Mouse (Mus musculus) embryonic facial prominence, embryonic 11.5 days (tissue): ENCODE measurements around the gene Ssrp1. TPM values are rescaled to one million over a fixed set of nuclear protein-coding genes. Genes with fewer than 3 reads are reported as not detected.

ENCODE experiments used
- ATAC-seq: fragments of 200-750 bp; cut with Nextera tagmentation; replicated peaks from 2 replicates; pipeline ENCODE4 v1.8.0; 2017; ENCODE audit warnings: low read depth; ENCODE audit not compliant: insufficient number of reproducible peaks, low FRiP score, low TSS enrichment
- DNase-seq: peaks from one replicate; pipeline ENCODE4 v3.0.0-alpha.2; 2015; ENCODE audit warnings: low spot score
- H3K27ac ChIP-seq: fragments of 300-500 bp; sonication (generic); replicated peaks from 2 replicates; pipeline ENCODE4 v1.5.1; 2014; ENCODE audit warnings: mild to moderate bottlenecking, low read depth, low read length, control low read depth
- H3K27me3 ChIP-seq: fragments of 300-500 bp; sonication (generic); 2 replicates; pipeline ENCODE4 v1.6.1; 2014; ENCODE audit warnings: mild to moderate bottlenecking, low read length, moderate library complexity, mixed read lengths; ENCODE audit not compliant: control insufficient read depth, insufficient read depth
- H3K36me3 ChIP-seq: fragments of 300-500 bp; sonication (generic); replicated peaks from 2 replicates; pipeline ENCODE4 v1.6.1; 2014; ENCODE audit warnings: low read depth, mild to moderate bottlenecking, low read length, moderate library complexity, mixed read lengths; ENCODE audit not compliant: control insufficient read depth, insufficient read depth
- H3K4me1 ChIP-seq: fragments of 300-500 bp; sonication (generic); 2 replicates; pipeline ENCODE4 v1.6.1; 2014; ENCODE audit warnings: low read length, mixed read lengths; ENCODE audit not compliant: control insufficient read depth, insufficient read depth
- H3K4me2 ChIP-seq: fragments of 300-500 bp; sonication (generic); 2 replicates; pipeline ENCODE4 v1.6.1; 2014; ENCODE audit warnings: low read depth, mild to moderate bottlenecking, control low read depth, low read length, moderate library complexity
- H3K4me3 ChIP-seq: fragments of 300-500 bp; sonication (generic); 2 replicates; pipeline ENCODE4 v1.5.1; 2014; ENCODE audit warnings: low read depth, low read length, control low read depth
- H3K9ac ChIP-seq: fragments of 300-500 bp; sonication (generic); replicated peaks from 2 replicates; pipeline ENCODE4 v1.6.1; 2014; ENCODE audit warnings: mild to moderate bottlenecking, control low read depth, low read length
- H3K9me3 ChIP-seq: fragments of 300-500 bp; sonication (generic); replicated peaks from 2 replicates; pipeline ENCODE4 v1.6.1; 2016; ENCODE audit warnings: mild to moderate bottlenecking, low read length, inconsistent platforms, mixed read lengths; ENCODE audit not compliant: control insufficient read depth
- WGBS: fragments of 180-500 bp; shearing (Covaris S2); extraction: QIAGEN DNeasy Blood & Tissue Kit; methylation state at CpG from one replicate; pipeline ENCODE4 v1.1.7; 2014; 5-methylcytosine and 5-hydroxymethylcytosine counted together
- polyA plus RNA-seq: library from polyadenylated mRNA; unstranded; fragments of >200 nt; fragmentation: Nextera tagmentation; extraction: Ambion mirVana; gene quantifications from 2 replicates; pipeline ENCODE4 v1.2.1, GENCODE M21; 2014

Ssrp1 gene
- polyA plus RNA-seq, 1 experiment from 2014 or later, result 409 TPM

- H3K9ac ChIP-seq, result no peak overlapping the region
These were observed 9.2 kb downstream of the Ssrp1 start for GRCm38 (mm10) chr2:85046222-85046621.

GRCm38 (mm10) chr2:85047081-85047480, 10.0 kb downstream of the Ssrp1 start:
- Histone ChIP-seq H3K4me3 (peak overlapping the region; percentile 68), H3K4me1 (peaks cover 6% of the 10 kb centered on the region), H3K27me3 (no peaks in the 10 kb centered on the region), H3K9me3 (no peaks in the 10 kb centered on the region), H3K9ac (0 out of 2 replicates have a peak overlapping the region, but pooled peaks have one; percentile 1), H3K4me2 (peak overlapping the region; percentile 38), H3K27ac (no peak overlapping the region), H3K36me3 (peaks cover 19% of the 10 kb centered on the region)
- ATAC-seq (no peak), DNase-seq (no peak)
- WGBS, result 54% methylated on average over 10 of the region's 10 CpGs

More at GRCm38 (mm10) chr2:85046222-85046621, 9.2 kb downstream of the Ssrp1 start:
- 84% methylated on average over 8 of the region's 8 CpGs for WGBS
- DNase-seq (no peak), ATAC-seq (no peak)
- Histone ChIP-seq H3K4me3 (no peak overlapping the region), H3K27me3 (no peaks in the 10 kb centered on the region), H3K36me3 (peaks cover 21% of the 10 kb centered on the region), H3K9me3 (no peaks in the 10 kb centered on the region), H3K4me1 (peaks cover 6% of the 10 kb centered on the region), H3K4me2 (no peak overlapping the region), H3K27ac (no peak overlapping the region)

- peaks cover 6% of the 10 kb centered on the region for H3K4me1 ChIP-seq
These were observed 10.6 kb downstream of the Ssrp1 start, which contains the start of gene Tnks1bp1 for GRCm38 (mm10) chr2:85047596-85048167. TSS of gene Tnks1bp1 (plus strand) at chr2:85048022.

GRCm38 (mm10) chr2:85048168-85048751, 11.2 kb downstream of the Ssrp1 start:
- Histone ChIP-seq H3K4me2 (peak overlapping the region; percentile 69), H3K4me3 (peak overlapping the region; percentile 68), H3K36me3 (peaks cover 18% of the 10 kb centered on the region), H3K4me1 (peaks cover 6% of the 10 kb centered on the region), H3K9ac (peak overlapping the region; percentile 67), H3K9me3 (no peaks in the 10 kb centered on the region), H3K27ac (peak overlapping the region; percentile 90), H3K27me3 (no peaks in the 10 kb centered on the region)
- peak; percentile 68 for ATAC-seq
- WGBS, result under 1% methylated on average over 25 of the region's 44 CpGs
- peak; percentile 65 for DNase-seq

More at GRCm38 (mm10) chr2:85047596-85048167, 10.6 kb downstream of the Ssrp1 start, which contains the start of gene Tnks1bp1:
- H3K4me2 ChIP-seq, result peak within 1 kb of the TSS; percentile 69
- no peaks in the 10 kb centered on the region for H3K9me3 ChIP-seq
- H3K9ac ChIP-seq, result peak within 1 kb of the TSS; percentile 67
- ATAC-seq (peak; percentile 73), DNase-seq (peak; percentile 95)
- H3K27me3 ChIP-seq, result no peaks in the 10 kb centered on the region
- peak within 1 kb of the TSS; percentile 68 for H3K4me3 ChIP-seq
- peak within 1 kb of the TSS; percentile 90 for H3K27ac ChIP-seq
- under 1% methylated on average over 41 of the region's 42 CpGs for WGBS
- peaks cover 18% of the 10 kb centered on the region for H3K36me3 ChIP-seq

- H3K36me3 ChIP-seq, result peaks cover 15% of the 10 kb centered on the region
These were observed 12.2 kb downstream of the Ssrp1 start for GRCm38 (mm10) chr2:85049277-85049676.

GRCm38 (mm10) chr2:85050001-85050634, 13.1 kb downstream of the Ssrp1 start:
- WGBS, result 3% methylated on average over 9 of the region's 10 CpGs
- H3K4me3 ChIP-seq, result peak overlapping the region; percentile 20
- H3K4me2 ChIP-seq, result peak overlapping the region; percentile 32
- peak overlapping the region; percentile 60 for H3K27ac ChIP-seq
- H3K4me1 ChIP-seq, result peaks cover 6% of the 10 kb centered on the region
- H3K9ac ChIP-seq, result peak overlapping the region; percentile 2
- no peaks in the 10 kb centered on the region for H3K9me3 ChIP-seq
- peak; percentile 46 for ATAC-seq
- H3K27me3 ChIP-seq, result no peaks in the 10 kb centered on the region
- DNase-seq, result peak; percentile 84
- H3K36me3 ChIP-seq, result peaks cover 15% of the 10 kb centered on the region

More at GRCm38 (mm10) chr2:85049277-85049676, 12.2 kb downstream of the Ssrp1 start:
- WGBS, result 68% methylated on average over 4 of the region's 4 CpGs
- ATAC-seq (no peak), DNase-seq (no peak)
- Histone ChIP-seq H3K27me3 (no peaks in the 10 kb centered on the region), H3K4me3 (0 out of 2 replicates have a peak overlapping the region, but pooled peaks have one; percentile 7), H3K4me2 (peak overlapping the region; percentile 42), H3K9me3 (no peaks in the 10 kb centered on the region), H3K27ac (peak overlapping the region; percentile 60; the same call in 1 of the 2 replicates), H3K9ac (no peak overlapping the region), H3K4me1 (peaks cover 6% of the 10 kb centered on the region)

GRCm38 (mm10) chr2:85050746-85051145, 13.7 kb downstream of the Ssrp1 start:
- no peak for DNase-seq
- Histone ChIP-seq H3K9ac (peak overlapping the region; percentile 2), H3K27ac (peak overlapping the region; percentile 60)

More at GRCm38 (mm10) chr2:85050746-85051145, 13.7 kb downstream of the Ssrp1 start:
- H3K4me3 ChIP-seq, result peak overlapping the region; percentile 20
- ATAC-seq, result no peak
- H3K9me3 ChIP-seq, result no peaks in the 10 kb centered on the region
- H3K27me3 ChIP-seq, result no peaks in the 10 kb centered on the region
- H3K4me2 ChIP-seq, result peak overlapping the region; percentile 32
- 46% methylated on average over 9 of the region's 9 CpGs for WGBS
- peaks cover 14% of the 10 kb centered on the region for H3K36me3 ChIP-seq
- peaks cover 6% of the 10 kb centered on the region for H3K4me1 ChIP-seq
